Mouse (Mus musculus) natural killer cell, adult 2 months (primary cell): ENCODE data around the gene Ptprn2.

Source experiments
- DNase-seq, 2 experiments: peaks; one replicate each; pipeline ENCODE4 v3.0.0; 2022; ENCODE audit warnings: low spot score in 2 of 2

Ptprn2 gene

DNA sequence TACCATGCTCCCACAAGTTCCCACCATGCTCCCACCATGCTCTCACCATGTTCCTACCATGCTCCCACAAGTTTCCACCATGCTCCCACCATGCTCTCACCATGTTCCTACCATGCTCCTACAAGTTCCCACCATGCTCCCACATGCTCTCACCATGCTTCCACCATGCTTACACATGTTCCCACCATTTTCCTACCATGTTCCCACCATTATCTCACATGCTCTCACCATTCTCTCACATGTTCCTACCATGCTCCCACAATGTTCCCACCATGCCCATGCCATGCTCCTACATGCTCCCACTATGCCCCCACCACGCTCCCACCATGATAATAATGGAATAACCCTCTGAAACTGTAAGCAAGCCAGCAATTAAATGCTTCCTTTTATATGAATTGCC, 495.8 kb downstream of the Ptprn2 start:
- DNase-seq = no peak

DNA sequence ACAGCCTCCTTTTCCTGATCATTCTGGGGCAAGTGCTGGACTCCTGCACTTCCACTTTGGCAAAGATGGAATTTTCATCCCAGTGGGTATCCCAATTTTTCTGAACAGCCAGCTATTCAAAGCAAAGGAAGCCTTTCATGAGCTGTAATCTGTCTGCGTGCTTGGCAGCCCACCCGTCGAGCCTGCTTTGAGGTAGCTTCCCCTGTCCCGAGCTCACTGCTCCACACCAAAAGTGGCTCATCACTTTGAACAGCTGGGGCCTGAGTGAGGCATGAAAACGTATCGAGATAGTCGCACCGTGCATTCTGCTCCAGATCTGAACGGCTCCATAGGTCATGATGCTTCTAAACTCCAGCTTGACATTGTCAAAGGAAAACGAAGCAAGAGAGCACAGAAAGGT, 503.6 kb downstream of the Ptprn2 start:
- DNase-seq = no peak

- DNase-seq = no peak
These were observed 516.1 kb downstream of the Ptprn2 start for GRCm38 (mm10) chr12:117001546-117002148.

GRCm38 (mm10) chr12:117016753-117017595, 531.5 kb downstream of the Ptprn2 start:
- DNase-seq = no peak

- DNase-seq = no peak
These were observed 532.4 kb downstream of the Ptprn2 start for GRCm38 (mm10) chr12:117017912-117018311.

DNA sequence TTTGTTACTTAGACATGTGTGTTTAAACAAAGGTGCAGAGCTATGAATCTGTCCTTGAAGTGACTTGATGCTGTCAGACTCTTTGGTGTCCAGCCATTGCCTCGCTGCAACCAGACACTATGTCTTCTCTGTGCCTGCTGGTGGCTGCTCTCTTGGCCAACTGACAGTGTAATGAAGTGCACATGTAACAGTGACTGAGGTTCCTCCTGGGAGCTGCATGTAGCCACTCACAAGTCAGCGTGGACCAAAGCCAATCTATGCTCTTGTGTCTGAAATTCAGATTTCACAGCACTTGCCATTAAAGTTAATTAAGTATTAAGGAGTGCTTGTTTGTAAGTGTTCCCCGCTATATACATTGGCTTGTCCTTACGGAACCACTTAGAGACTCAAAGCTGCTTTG, 537.7 kb downstream of the Ptprn2 start:
- no peak for DNase-seq

- DNase-seq = no peak
These were observed 539.4 kb downstream of the Ptprn2 start for GRCm38 (mm10) chr12:117024916-117025315.

- no peak for DNase-seq
These were observed 540.2 kb downstream of the Ptprn2 start for GRCm38 (mm10) chr12:117025676-117026075.

GRCm38 (mm10) chr12:117027351-117027750, 541.8 kb downstream of the Ptprn2 start:
- no peak for DNase-seq

GRCm38 (mm10) chr12:117028333-117028961, 542.9 kb downstream of the Ptprn2 start:
- no peak for DNase-seq

GRCm38 (mm10) chr12:117033172-117033571, 547.7 kb downstream of the Ptprn2 start:
- no peak for DNase-seq

DNA sequence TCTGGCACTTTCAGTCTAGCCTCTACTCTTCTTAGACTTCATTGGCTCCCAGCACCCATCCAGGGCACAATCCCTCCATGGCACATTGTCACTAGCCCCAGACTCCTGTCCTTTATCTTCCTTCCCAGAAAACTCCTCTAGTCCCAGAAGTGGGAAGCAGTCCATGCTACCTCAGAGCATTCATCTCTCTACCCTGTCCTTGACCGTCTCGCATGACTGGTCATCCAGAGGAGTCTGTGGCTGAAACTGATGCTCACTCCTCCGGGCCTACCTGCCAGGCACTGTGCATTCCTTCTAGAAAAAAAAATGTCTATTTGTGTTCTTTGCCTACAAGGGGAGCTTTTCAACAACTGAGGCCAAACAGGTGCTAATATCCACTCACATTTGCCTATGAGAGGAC, 549.0 kb downstream of the Ptprn2 start:
- DNase-seq = no peak

DNA sequence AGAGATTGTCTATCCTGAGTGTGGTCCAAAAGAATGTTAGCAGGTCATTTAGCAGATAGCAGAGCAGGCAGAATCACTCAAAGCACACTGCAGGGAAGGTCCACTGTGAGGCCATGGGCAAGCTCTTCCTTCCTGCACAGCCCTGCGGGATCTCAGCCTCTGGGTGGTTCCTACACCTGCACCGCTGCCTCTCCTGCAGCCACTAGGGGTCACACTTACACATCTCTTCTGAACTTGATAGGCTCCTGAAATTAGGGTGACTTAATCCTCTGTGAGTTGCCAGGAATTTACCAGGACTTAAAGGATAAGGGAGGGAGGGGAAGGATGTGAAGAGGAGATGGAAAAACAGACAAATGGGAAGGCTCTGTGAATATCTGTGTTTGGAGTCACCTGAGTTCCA, 549.7 kb downstream of the Ptprn2 start:
- DNase-seq = peak; percentile 2 to 3

DNA sequence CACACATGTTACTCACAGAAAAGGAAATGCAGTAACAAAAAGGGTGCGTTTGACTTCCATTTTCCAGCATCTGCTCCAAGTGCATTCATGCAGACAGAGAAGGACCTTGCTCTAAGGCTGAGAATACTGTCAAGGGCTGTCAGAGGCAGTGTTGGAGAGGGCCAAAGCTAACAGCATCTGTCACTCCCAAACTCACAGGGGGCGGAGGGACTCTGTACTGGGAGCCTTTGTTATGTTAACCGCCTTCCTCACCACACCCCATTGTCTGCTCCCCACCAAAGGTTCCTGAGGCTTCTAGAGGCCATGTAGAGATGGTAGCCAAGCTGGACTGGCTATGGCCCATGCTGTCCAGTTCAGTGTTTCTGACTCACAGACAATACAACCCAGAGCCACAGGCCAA, 553.9 kb downstream of the Ptprn2 start:
- DNase-seq = no peak

DNA sequence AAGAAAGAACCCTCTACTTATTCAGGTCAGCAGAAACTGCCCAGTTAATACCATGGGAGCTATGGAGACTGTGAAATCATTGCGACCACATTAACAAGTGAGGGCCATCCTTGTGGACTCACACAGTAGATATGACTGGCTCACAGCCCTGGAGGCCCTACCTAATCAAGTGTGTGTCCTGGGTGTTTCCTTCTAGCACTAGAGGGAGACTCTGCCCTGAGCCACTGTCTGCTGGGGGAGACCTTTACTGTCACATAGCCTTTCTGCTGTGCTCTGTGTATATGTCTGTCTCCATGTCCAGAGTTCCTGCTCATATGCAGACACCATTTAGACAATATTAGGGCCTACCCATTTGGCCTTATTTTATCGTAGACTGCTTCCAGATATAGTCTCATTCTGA, 555.9 kb downstream of the Ptprn2 start:
- DNase-seq = no peak

DNA sequence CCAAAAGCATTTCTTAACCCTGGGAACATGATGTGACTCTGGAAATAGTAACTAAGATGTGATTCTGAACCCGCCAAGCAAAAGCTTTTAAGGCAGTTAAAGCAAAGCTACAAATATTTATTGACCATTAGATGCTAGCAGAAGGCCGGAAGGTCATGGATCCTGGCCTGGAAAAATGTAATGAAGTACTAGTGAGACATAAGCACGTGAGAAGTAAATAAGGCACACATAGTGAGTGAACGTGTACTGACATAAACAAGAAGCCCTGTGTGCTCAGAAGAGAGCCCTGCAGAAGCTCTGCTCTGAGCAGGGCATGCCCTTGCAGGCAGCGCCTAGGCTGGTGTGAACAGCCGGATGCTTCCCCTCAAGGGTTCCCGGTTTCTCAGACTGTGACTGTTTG, 557.2 kb downstream of the Ptprn2 start:
- DNase-seq = no peak

GRCm38 (mm10) chr12:117047384-117048251, 562.1 kb downstream of the Ptprn2 start:
- no peak for DNase-seq

DNA sequence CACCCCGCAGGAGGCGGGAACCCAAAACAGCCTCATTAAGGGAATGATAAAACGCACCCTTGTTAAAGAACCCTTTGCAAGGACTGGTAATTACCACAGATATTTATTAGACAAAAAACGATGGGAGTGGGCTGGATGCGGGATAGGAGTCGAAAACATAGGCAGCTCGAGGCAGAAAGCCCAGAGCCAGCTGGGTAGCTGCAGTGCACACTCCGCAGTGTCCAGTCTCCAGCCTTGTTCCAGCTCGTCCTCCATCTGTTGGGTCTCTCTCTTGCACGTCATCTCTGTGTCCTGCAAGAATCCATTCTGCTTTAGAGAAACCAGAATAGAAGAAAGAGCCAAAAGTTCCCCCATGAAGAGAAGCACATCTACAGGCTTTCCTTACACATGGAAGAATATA, 564.3 kb downstream of the Ptprn2 start:
- no peak for DNase-seq

GRCm38 (mm10) chr12:117053223-117053850, 567.8 kb downstream of the Ptprn2 start:
- DNase-seq = no peak

DNA sequence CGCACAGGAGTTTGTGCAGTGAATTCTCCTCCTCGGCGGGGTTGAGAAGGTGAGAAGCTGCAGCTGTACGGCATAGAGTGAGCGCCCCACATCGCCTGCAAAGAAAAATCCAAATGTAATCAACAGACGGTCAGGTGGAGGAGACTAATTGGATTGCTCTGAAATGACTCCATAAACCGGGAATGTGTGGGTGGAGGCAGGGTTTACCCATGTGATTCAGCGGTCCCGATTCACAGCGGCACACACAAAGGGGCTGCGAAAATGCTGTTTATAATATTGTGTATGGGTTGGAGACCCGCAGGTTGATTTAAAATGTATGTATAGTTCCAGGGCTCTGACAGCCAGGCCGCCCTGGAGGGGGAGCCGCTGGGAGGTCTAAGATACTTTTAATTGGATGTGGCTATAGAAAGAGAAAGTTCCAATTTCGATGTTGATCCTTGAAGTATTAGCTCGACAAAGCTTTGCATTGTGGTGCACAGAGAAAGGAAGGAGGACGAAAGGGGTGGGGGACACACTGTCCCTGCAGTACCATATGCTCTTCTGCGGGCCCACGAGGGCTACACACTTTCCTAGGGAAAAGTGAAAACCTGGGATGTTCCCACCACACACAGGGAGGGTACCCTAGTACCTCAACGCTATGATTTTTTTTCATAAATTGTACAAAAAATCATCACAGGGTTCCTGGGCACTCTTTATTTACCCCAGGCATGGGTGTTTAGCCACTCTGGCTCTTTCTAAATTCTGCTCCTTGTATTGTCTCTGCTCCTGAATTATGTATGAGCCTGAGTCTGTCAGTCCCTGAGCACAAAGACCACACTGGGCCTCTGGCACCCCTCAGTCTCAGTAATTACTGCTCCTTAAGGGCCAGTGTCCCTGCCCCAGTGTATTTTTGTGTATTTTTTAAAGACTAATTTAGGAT, 568.6 kb downstream of the Ptprn2 start:
- DNase-seq = no peak
